Mouse (Mus musculus): Measurements from ENCODE around the gene Rdx. TPM values are rescaled to one million over a fixed set of nuclear protein-coding genes. Genes with fewer than 3 reads are reported as not detected.

Gene Rdx
- 100 to 1,000 TPM; 120 to 138 TPM for total RNA-seq (2021)
- long read RNA-seq, experiment 1, full-length matches to known transcripts: 32 of 131 reads
- long read RNA-seq, experiment 1, partial matches to known transcripts: 92 of 131 reads
- long read RNA-seq, experiment 1, other reads (novel, unspliced or antisense): 7 of 131 reads
- long read RNA-seq, experiment 2, full-length matches to known transcripts: 12 of 19 reads
- long read RNA-seq, experiment 2, partial matches to known transcripts: 5 of 19 reads
- long read RNA-seq, experiment 2, other reads (novel, unspliced or antisense): 2 of 19 reads

DNA sequence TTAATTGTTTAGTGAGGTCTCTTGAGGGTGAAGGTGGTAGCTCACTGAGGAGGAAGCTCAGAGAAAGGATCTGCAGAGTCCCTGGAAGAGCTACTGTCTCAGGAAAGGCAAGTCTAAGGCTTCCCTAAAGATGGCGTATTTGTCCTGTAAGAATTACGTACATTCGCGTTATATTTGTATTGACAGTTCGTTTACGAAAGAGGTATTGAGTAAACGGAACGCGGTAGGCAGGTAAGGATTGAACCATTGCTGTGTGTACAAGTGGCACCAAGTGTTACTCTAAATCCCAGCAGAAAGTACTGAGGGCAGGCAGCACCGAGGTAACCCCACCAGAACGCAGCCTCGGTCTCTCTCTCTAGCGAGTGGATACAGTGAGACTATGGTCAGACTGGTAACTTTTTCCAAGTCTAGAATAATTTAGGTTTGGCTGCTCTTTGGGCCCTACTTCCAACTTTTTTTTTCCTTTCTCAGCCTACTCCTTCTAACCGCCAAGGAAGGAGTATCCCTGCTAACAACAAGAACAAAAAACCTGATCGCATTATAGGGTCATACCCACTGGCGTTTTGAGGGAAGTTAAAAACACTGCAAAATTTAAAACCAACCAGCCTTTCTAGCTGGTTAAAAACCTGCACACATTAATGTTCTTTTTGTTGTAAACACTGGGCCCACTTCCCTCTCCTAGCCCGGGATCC lies at the start of gene Rdx:
Gene Rdx (plus strand): TSS at position 45 of the 692 bp plus-strand sequence.
- peak in 1 of 2 experiments; percentile 25 for DNase-seq

- no peak for DNase-seq
Measured at GRCm38 (mm10) chr9:52003501-52003900, 43.5 kb upstream of the Rdx start.

DNA sequence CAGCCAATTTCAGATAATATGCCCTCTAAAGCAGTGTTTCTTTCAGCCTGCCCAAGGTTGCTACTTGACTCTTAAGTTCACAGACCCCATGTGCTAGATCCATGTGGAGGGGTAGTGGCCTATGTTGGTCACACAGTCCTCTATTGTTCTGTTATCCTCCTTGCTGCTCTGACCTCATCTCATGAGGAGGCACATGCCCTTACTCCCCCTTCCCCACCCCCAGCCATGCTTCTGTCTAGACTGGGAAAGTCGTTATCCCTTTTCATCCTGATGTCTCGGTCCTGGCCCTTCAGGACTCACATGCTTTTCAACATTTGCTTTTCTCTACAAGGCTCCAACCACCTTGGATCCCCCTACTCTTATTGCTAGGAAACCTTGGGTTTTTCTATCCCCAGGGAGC lies 39.6 kb upstream of the Rdx start:
- no peak for DNase-seq

- no peak for DNase-seq
Measured at GRCm38 (mm10) chr9:52008511-52008910, 38.5 kb upstream of the Rdx start.

GRCm38 (mm10) chr9:52012311-52012710 lies 34.7 kb upstream of the Rdx start:
- peak in 1 of 2 experiments; percentile 23 for DNase-seq

DNA sequence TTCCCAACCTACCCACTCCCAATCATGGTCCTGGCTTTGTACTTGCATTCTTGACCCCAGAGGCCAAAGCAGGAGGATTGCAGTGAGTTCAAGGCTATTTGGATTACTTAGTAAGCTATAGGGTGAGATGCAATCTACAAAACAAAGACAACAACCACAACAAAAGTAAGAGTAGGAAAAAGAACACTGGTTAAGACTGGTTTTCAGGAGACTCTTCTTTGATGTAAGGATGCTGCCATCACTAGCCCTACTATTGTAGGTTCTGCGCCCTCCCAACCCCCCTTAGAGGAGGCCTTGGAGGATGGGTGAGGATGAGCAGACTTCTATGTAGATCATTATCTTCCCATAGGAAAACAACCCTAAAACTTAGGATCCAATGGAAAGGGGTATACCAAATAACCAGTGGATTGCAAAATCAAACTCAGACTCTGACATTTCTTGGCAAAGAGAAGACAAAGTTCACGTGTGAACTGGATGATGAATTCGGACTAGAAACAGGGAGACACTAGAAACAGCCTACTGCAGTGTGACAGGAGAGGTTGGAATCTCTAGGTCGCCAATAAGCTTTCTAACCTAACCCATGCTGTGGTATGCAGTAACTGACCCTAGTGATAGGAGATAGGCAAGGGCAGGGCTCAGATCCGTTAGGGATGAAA lies 34.1 kb upstream of the Rdx start:
- no peak for DNase-seq

- peak; percentile 55 to 66 for DNase-seq
Measured at GRCm38 (mm10) chr9:52013900-52014455, 33.0 kb upstream of the Rdx start.

GRCm38 (mm10) chr9:52017091-52017490 lies 29.9 kb upstream of the Rdx start:
- no peak for DNase-seq

DNA sequence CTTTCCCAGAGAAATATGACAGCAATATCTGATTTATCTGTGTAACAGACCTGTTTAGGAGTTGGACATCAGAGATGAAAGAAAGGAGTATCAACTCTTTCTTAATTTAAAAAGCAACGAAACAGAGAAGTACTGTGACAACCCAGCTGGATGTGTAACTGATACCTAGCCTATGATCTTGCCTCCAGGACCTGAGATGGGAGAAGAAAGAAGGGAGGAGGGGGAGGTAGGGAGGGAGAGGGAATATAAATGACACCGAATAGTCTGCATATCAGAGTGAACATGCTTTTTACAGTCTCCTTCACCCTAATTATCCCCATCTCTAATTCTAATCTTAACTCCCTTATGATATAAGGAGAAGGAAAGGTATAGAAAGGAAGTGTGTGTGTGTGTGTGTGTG lies 29.1 kb upstream of the Rdx start:
- DNase-seq: no peak

DNA sequence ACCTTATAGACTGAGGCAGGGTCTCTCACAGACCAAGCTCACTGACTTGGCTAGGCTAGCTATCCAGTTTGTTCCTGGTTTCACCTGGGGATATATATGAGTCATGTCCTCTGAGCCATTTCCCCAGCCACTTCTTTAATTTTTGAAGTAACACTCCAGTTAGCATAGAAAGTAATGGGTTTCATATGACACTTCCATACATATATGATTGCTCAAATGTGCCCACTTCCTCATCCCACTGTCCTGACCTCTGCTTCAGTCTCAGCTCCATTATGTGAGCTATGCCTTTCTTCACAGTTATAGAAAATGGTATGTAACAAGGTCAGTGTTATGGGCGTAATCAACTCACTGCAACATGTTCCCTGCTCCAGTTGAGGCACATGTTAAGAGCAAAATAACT lies 28.5 kb upstream of the Rdx start:
- no peak for DNase-seq

DNA sequence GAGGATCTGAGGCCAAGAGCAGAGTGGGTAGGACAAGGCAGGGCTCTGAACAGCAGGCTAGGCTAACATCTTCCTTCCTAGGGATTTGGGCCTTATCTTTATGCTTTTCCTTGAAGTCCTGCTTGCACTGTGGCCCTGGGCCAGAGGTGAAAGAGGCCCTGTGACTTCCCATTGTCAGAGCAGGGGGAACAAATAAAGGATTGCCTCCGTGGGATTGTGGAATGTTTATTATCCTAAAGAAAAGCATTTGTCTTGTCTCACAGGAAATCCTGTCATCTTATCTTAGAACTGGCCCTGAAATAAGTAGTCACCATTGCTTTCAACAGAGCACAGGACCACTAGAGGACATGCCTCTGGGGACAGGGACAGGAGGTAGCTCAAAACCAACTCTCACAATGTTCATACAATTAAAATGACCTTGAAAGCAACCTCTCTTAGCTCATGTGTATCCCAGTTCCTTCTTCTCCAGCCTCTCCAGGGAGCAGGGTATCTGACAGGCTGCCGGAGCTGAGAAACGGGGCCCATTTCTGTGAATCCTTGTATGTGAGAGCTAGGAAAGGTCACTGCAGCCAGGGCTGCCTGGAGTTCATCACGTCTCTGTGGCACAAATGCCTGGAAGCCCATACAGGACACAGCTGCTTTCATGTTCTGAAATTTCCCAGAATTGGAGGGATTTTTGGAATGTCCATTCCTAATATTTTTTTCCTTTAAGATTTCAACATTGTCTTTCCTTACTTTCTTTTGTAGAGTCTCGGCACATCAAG lies 19.5 kb upstream of the Rdx start:
- peak; percentile 61 to 63 for DNase-seq

- DNase-seq: peak; percentile 18 to 50
Measured at GRCm38 (mm10) chr9:52028521-52029405, 18.2 kb upstream of the Rdx start.

DNA sequence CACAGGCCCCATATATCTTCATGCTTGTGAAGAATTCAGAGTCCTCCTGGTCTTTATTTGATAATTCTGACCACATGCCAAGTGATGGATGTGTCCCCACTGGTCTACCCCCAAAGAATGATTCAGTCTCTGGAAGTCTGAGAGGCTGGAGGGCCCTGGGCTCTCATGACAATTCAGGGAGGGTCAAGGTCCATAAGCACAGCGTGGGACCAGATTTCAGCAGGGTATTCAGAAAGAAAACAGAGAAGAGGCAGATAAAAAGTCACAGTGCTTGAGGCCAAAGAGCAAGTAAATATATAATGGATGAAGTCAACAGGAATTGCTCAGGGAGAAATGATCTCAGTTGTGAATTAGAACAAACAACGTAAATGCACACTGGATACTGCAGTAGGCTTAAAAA lies 15.5 kb upstream of the Rdx start:
- no peak for DNase-seq

- no peak for DNase-seq
Measured at GRCm38 (mm10) chr9:52037493-52037892, 9.5 kb upstream of the Rdx start.

DNA sequence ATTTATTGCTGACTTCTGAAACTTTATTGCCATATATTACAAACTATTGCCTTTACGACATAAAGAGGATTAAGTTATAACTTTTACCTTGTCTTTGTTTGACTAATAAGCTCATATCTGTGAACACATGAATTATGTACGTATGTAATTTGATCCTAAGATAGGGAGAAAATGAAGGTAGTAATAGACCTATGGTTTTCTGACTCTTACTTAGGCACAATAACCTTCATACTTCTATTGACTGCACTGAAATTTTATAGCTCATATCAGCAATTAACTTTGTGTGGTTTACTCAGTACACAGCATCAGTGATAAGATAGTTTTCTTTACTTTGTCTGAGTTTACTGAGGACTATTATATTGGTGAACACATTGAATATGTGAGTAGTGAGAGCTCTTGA lies 5.3 kb upstream of the Rdx start:
- no peak for DNase-seq

GRCm38 (mm10) chr9:52046686-52047085 lies 287 bp upstream of the Rdx start:
- no peak for DNase-seq

DNA sequence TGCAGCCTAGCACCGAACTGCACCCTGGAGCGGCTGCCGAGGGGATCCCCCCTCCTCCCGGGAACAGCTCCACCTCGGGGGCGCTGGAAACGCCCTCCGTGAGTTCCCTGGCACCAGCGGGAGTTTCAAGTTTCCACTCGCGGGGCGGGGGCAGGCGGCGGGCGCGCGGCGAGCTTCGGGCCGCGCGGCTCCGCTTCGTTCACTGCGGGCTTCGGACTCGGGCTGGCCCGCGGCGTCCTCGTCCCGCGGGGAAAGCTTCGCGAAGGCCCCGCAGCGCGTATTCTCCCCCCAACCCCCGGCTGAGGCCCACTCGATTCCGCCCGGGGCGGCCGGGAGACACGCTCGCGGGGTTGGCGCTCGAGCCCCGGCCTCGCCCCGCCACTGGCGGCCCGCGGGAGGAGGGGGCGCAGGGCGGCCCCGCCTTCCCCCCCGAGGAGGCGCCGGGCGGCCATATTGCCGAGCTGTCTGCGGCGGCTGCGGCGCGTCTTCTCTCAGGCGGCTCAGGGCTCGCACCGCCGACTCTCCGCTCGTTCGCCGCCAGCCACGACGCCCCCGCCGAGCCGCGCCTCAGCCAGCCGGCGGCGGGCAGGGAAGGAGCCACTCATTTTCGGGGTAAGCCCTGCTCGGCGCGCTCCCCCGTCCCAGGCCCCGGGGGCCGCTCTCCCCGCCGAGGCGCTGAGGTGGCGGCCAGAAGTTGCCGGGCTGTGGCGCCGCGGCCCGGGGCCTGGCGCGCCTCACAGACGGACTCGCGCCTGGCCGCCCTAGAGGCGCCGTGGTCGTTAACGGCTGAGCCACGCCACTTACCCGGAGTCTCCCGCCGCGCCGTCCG lies 1.1 kb downstream of the Rdx start:
- peak; percentile 88 to 93 for DNase-seq

DNA sequence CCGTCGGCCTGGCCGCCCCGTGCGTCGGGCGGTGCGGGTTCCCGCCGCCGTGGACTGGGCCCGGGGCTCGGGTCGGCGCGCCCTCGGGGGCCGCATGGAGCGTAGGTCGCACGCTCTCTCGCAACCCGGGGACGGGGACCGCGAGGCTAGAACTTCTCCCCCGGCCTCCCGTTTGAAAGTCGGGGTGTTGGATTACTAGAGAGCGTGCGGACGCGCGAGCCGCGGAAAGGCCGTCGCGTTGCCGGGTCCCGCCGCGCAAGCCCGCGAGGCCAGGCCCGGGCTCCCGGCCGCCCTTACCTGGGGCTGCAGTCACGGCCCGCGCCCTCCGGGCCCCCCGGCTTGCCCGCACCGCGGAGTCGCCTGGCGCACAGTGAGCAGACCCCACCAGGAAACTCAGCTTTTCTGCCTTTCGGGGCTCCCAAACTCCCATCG lies 1.7 kb downstream of the Rdx start:
- DNase-seq: peak; percentile 58 to 64

DNA sequence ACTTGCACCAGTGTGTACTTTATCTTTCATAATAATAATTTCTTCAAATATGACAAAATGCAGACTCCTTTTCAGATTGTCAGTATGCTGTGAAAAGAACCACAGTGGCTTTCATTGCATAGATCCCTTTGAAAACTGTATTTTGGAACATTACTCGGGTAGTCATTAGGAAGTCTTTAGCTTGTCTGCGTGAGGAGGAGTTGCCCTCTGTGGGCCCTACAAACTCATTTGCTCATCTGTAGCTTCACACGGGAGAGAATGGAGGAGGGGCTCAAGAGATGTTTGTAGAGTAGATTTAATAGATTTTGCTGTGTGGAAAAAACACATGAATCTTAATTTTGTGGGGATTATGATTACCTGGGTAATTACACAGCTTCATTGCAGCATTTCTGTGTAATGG lies 2.6 kb downstream of the Rdx start:
- DNase-seq: no peak

DNA sequence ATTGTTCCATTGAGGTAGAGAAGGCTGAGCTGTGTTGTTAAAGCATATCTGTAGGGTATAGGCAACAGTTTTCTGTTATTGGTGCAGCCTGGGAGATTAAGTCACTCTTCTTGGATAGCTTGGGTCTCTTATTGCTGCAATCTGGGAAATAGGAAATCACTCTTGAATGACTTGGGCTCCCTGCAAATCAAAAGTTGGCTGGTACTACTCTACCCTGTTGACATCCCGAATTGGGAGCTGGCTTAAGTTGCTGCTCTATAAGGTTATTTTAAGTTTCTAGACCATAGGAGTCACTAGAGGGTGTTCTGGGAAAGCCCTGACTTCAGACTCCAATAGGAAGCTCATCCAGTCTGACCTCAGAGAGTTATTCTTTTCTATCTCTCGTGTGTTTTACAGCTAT lies 3.4 kb downstream of the Rdx start:
- DNase-seq: no peak

Measured in adrenal gland, postnatal 36 days (tissue).